Mouse (Mus musculus) testis, adult 2 months (tissue): ENCODE measurements around the gene Slc38a6.

ENCODE experiments used
- CTCF ChIP-seq: fragments of 200-500 bp; IDR thresholded peaks from 2 replicates; pipeline ENCODE4 v1.5.1; 2012; ENCODE audit warnings: low read depth, mild to moderate bottlenecking, inconsistent platforms, low read length, moderate library complexity; ENCODE audit not compliant: control insufficient read depth, insufficient read depth, insufficient replicate concordance
- POLR2A ChIP-seq: fragments of 200-500 bp; IDR thresholded peaks from 2 replicates; pipeline ENCODE4 v1.6.1; 2012; ENCODE audit warnings: low read depth, mild to moderate bottlenecking, inconsistent platforms, low read length, moderate library complexity; ENCODE audit not compliant: control insufficient read depth

GRCm38 (mm10) chr12:73274921-73275320, 11.7 kb upstream of the Slc38a6 start:
- TF ChIP-seq CTCF (no peak), POLR2A (no peak)
